Mouse (Mus musculus) liver, embryonic 11.5 days (tissue): ENCODE measurements around the gene Vmn1r217. TPM values are rescaled to one million over a fixed set of nuclear protein-coding genes. Genes with fewer than 3 reads are reported as not detected.
"Not testable (repeated sequence)": the region's sequence is repeated elsewhere in the genome, so short reads cannot be mapped to it uniquely, and the experiment has no call there.

Experiments used
- ATAC-seq: fragments of 200-750 bp; cut with Nextera tagmentation; replicated peaks from 2 replicates; pipeline ENCODE4 v1.8.0; 2017; ENCODE audit warnings: moderate number of reproducible peaks, mild to moderate bottlenecking, moderate TSS enrichment, moderate library complexity; ENCODE audit not compliant: low FRiP score
- DNase-seq: peaks from one replicate; pipeline ENCODE4 v3.0.0-alpha.2; 2017; ENCODE audit warnings: low spot score
- H3K27ac ChIP-seq: fragments of 300-500 bp; sonication (generic); 2 replicates; pipeline ENCODE4 v1.5.1; 2014; ENCODE audit warnings: mild to moderate bottlenecking, low read depth, low read length, control low read depth
- H3K27me3 ChIP-seq: fragments of 300-500 bp; sonication (generic); replicated peaks from 2 replicates; pipeline ENCODE4 v1.6.1; 2014; ENCODE audit warnings: low read length, mixed read lengths; ENCODE audit not compliant: control insufficient read depth, insufficient read depth
- H3K36me3 ChIP-seq: fragments of 300-500 bp; sonication (generic); 2 replicates; pipeline ENCODE4 v1.6.1; 2014; ENCODE audit warnings: mild to moderate bottlenecking, low read length, moderate library complexity, mixed read lengths; ENCODE audit not compliant: control insufficient read depth, insufficient read depth
- H3K4me1 ChIP-seq: fragments of 300-500 bp; sonication (generic); replicated peaks from 2 replicates; pipeline ENCODE4 v1.6.1; 2014; ENCODE audit warnings: low read length, mixed read lengths; ENCODE audit not compliant: control insufficient read depth, insufficient read depth
- H3K4me2 ChIP-seq: fragments of 300-500 bp; sonication (generic); 2 replicates; pipeline ENCODE4 v1.6.1; 2014; ENCODE audit warnings: mild to moderate bottlenecking, control low read depth, moderate library complexity
- H3K4me3 ChIP-seq: fragments of 300-500 bp; sonication (generic); 2 replicates; pipeline ENCODE4 v1.5.1; 2014; ENCODE audit warnings: low read depth, low read length, control low read depth
- H3K9ac ChIP-seq: fragments of 300-500 bp; sonication (generic); 2 replicates; pipeline ENCODE4 v1.6.1; 2014; ENCODE audit warnings: low read depth, low read length, control low read depth
- H3K9me3 ChIP-seq: fragments of 300-500 bp; sonication (generic); 2 replicates; pipeline ENCODE4 v1.6.1; 2016; ENCODE audit warnings: low read length, inconsistent platforms, mixed read lengths; ENCODE audit not compliant: control insufficient read depth
- WGBS: fragments of 180-500 bp; shearing (Covaris S2); extraction: QIAGEN DNeasy Blood & Tissue Kit; methylation state at CpG from one replicate; pipeline ENCODE4 v1.1.7; 2014; 5-methylcytosine and 5-hydroxymethylcytosine counted together
- polyA plus RNA-seq: library from polyadenylated mRNA; unstranded; fragments of >200 nt; fragmentation: Nextera tagmentation; extraction: Ambion mirVana; gene quantifications from 2 replicates; pipeline ENCODE4 v1.2.1, GENCODE M21; 2014

Vmn1r217 gene
- polyA plus RNA-seq = not detected in 2 replicates

DNA sequence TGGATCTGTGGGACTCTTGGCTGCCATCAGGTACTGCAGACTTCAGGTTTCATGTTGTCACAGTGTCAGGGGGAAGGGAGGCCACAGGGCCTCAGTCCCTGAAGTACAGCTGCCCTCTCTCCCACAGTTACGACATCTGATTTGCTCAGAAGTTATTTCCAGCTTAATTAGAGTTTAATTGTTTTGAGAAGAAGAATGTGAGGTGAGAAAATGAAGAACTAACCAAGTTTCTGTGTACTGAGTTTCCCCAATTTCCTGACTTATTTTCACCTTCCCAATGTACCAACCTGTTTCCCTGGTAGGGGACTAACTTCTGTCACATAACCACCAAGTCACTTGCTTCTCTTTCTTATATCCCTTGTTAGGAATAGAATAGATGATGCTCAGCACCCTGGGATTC lies at the start of gene Vmn1r217:
Gene Vmn1r217 (minus strand): TSS at position 101 of the 400 bp plus-strand sequence.
- not testable (repeated sequence) for H3K27me3 ChIP-seq, H3K36me3 ChIP-seq, H3K4me2 ChIP-seq, H3K27ac ChIP-seq, H3K9me3 ChIP-seq, H3K4me1 ChIP-seq, DNase-seq, H3K4me3 ChIP-seq, H3K9ac ChIP-seq, ATAC-seq
- 53% methylated on average over 1 of the region's 1 CpGs for WGBS

DNA sequence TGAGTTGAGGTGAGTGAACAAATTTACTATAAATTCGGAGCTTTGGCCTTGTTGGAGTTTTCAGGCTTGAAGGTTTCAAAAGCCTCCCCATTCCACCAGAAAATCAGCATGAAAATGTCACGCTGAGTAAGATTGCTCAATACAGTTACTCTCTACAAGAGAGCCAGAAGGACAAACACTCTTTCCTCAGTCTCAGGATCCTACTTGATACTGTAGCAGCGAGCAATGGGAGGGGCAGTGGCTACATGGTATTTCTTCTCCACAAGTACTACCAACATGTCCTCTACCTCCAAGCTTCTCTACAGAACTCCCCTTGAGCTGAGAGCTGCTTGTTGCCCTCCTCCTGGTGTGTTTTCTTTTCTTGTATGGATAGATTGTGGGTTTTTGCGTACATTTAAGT lies 48.4 kb upstream of the Vmn1r217 start:
- H3K4me1 ChIP-seq, H3K4me3 ChIP-seq, ATAC-seq, H3K9ac ChIP-seq, H3K36me3 ChIP-seq, H3K4me2 ChIP-seq, DNase-seq, H3K9me3 ChIP-seq, H3K27me3 ChIP-seq, H3K27ac ChIP-seq: not testable (repeated sequence)
- 67% methylated on average over 4 of the region's 4 CpGs for WGBS

DNA sequence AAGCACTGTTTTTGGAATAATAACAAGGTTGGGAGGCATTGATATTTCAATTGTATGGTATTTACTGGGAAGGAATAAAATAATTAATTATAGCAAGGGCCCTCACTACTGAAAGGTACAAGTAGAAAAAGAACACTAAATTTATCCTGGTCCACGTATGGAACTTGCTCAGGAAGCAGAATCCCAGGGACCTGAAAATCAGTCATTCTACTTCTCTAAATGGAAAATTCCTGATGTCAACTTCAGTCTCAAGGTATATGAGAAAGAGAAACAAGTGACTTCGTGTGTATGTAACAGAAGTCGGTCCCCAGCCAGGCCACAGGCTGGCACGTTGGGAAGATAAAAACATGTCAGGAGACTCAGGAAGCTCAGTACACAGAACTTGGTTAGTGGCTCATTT lies 41.0 kb upstream of the Vmn1r217 start, which contains the start of gene Vmn1r219:
Gene Vmn1r219 (plus strand): TSS at position 301 of the 400 bp plus-strand sequence.
- DNase-seq = no peak
- H3K36me3 ChIP-seq = no peaks in the 10 kb centered on the region
- no peak within 1 kb of the TSS for H3K27ac ChIP-seq
- H3K9me3 ChIP-seq = no peaks in the 10 kb centered on the region
- H3K4me1 ChIP-seq = no peaks in the 10 kb centered on the region
- ATAC-seq = no peak
- H3K4me2 ChIP-seq = no peak within 1 kb of the TSS
- H3K9ac ChIP-seq = no peak within 1 kb of the TSS
- WGBS = 65% methylated on average over 4 of the region's 4 CpGs
- no peaks in the 10 kb centered on the region for H3K27me3 ChIP-seq
- no peak within 1 kb of the TSS for H3K4me3 ChIP-seq

GRCm38 (mm10) chr13:23157848-23158247 lies 39.8 kb upstream of the Vmn1r217 start:
- WGBS = 72% methylated on average over 3 of the region's 3 CpGs
- Histone ChIP-seq H3K4me1 (no peaks in the 10 kb centered on the region), H3K9ac (no peak overlapping the region), H3K9me3 (no peaks in the 10 kb centered on the region), H3K27ac (no peak overlapping the region), H3K4me3 (no peak overlapping the region), H3K27me3 (no peaks in the 10 kb centered on the region), H3K36me3 (no peaks in the 10 kb centered on the region), H3K4me2 (no peak overlapping the region)
- DNase-seq (no peak), ATAC-seq (no peak)

- H3K4me2 ChIP-seq = no peak overlapping the region
- ATAC-seq = no peak
- no peaks in the 10 kb centered on the region for H3K36me3 ChIP-seq
- 83% methylated on average over 2 of the region's 2 CpGs for WGBS
- H3K4me1 ChIP-seq = no peaks in the 10 kb centered on the region
- no peaks in the 10 kb centered on the region for H3K27me3 ChIP-seq
- H3K9ac ChIP-seq = no peak overlapping the region
- H3K27ac ChIP-seq = no peak overlapping the region
- H3K4me3 ChIP-seq = no peak overlapping the region
- no peaks in the 10 kb centered on the region for H3K9me3 ChIP-seq
- DNase-seq = no peak
These were observed 20.9 kb upstream of the Vmn1r217 start for GRCm38 (mm10) chr13:23138880-23139279.

GRCm38 (mm10) chr13:23133501-23133900 lies 15.5 kb upstream of the Vmn1r217 start:
- WGBS = 63% methylated on average over 1 of the region's 1 CpGs
- no peak overlapping the region for H3K9ac ChIP-seq
- no peak overlapping the region for H3K27ac ChIP-seq
- no peaks in the 10 kb centered on the region for H3K36me3 ChIP-seq
- H3K27me3 ChIP-seq = no peaks in the 10 kb centered on the region
- no peak overlapping the region for H3K4me2 ChIP-seq
- DNase-seq (no peak), ATAC-seq (no peak)
- H3K4me1 ChIP-seq = no peaks in the 10 kb centered on the region
- H3K9me3 ChIP-seq = no peaks in the 10 kb centered on the region
- H3K4me3 ChIP-seq = no peak overlapping the region

DNA sequence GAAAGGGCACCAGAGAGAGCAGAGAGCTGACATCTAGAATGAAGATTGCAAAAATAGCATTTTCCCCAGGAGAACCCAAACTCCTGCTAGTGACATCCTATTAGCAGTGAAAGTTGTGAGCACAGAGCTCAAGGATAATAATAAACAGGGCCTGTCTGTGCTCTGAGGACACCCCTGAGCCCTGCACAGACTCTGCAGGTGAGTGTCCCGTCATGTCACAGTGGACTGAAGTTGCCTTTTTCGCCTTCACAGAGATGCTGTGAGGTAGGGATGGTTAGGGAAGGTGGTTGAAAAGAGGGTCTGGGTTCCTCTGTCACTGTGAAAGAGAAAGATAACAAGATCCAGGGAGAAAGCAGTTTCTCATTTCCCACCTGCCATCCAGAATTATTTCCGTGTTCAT lies 15.1 kb upstream of the Vmn1r217 start, which contains the start of gene Vmn1r218:
Gene Vmn1r218 (plus strand): TSS at position 57 of the 400 bp plus-strand sequence.
- Histone ChIP-seq H3K4me2 (no peak within 1 kb of the TSS), H3K36me3 (no peaks in the 10 kb centered on the region), H3K9me3 (no peaks in the 10 kb centered on the region), H3K27ac (no peak within 1 kb of the TSS), H3K4me1 (no peaks in the 10 kb centered on the region), H3K27me3 (no peaks in the 10 kb centered on the region), H3K9ac (no peak within 1 kb of the TSS), H3K4me3 (no peak within 1 kb of the TSS)
- DNase-seq (no peak), ATAC-seq (no peak)
- 63% methylated on average over 3 of the region's 3 CpGs for WGBS

DNA sequence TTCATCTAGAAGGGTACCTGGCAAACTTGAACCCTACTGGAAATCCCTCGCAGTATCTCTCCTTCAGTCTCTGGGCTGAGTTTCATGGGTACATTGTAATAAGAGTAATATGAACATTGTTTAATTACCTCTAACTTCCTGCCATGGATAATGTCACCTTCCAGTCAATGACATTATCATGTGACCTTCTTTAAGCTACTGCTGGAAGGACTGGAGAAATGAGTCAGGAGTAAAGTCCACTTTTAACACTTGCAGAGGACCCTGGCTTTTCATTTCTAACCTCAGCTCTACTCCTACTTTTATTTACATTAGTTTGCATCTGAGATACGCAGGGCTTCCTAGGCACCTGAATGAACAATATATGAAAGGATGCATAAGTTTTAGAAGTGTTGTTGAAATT lies 2.6 kb upstream of the Vmn1r217 start:
- H3K4me1 ChIP-seq = no peaks in the 10 kb centered on the region
- no peaks in the 10 kb centered on the region for H3K9me3 ChIP-seq
- ATAC-seq = no peak
- H3K4me2 ChIP-seq = no peak overlapping the region
- DNase-seq = no peak
- WGBS = 83% methylated on average over 2 of the region's 2 CpGs
- H3K36me3 ChIP-seq = no peaks in the 10 kb centered on the region
- no peak overlapping the region for H3K27ac ChIP-seq
- no peaks in the 10 kb centered on the region for H3K27me3 ChIP-seq
- no peak overlapping the region for H3K9ac ChIP-seq
- H3K4me3 ChIP-seq = no peak overlapping the region

- Histone ChIP-seq H3K4me2 (no peak overlapping the region), H3K36me3 (no peaks in the 10 kb centered on the region), H3K4me1 (no peaks in the 10 kb centered on the region), H3K9ac (no peak overlapping the region), H3K9me3 (no peaks in the 10 kb centered on the region), H3K4me3 (no peak overlapping the region), H3K27ac (no peak overlapping the region), H3K27me3 (no peaks in the 10 kb centered on the region)
- DNase-seq (no peak), ATAC-seq (no peak)
- 84% methylated on average over 4 of the region's 4 CpGs for WGBS
These were observed 23.6 kb downstream of the Vmn1r217 start for GRCm38 (mm10) chr13:23094386-23094785.
